Mouse (Mus musculus) heart, embryonic 16.5 days (tissue): ENCODE measurements around the gene Carmil1. TPM values are rescaled to one million over a fixed set of nuclear protein-coding genes. Genes with fewer than 3 reads are reported as not detected.
A peak's percentile ranks its signal among the peaks of the same experiment; 100 is the strongest.

ENCODE experiments used
- ATAC-seq: fragments of 200-750 bp; cut with Nextera tagmentation; replicated peaks from 2 replicates; pipeline ENCODE4 v1.8.0; 2017; ENCODE audit warnings: moderate number of reproducible peaks; ENCODE audit not compliant: insufficient read depth, low FRiP score; ENCODE audit errors: extremely low read depth
- H3K27ac ChIP-seq: fragments of 300-500 bp; sonication (generic); 2 replicates; pipeline ENCODE4 v1.5.1; 2014; ENCODE audit warnings: mild to moderate bottlenecking, low read length, control low read depth, moderate library complexity
- H3K27me3 ChIP-seq: fragments of 300-500 bp; sonication (generic); 2 replicates; pipeline ENCODE4 v1.6.1; 2014; ENCODE audit warnings: low read length, mixed read lengths; ENCODE audit not compliant: control insufficient read depth, insufficient read depth
- H3K36me3 ChIP-seq: fragments of 300-500 bp; sonication (generic); 2 replicates; pipeline ENCODE4 v1.6.1; 2014; ENCODE audit not compliant: control insufficient read depth, insufficient read depth
- H3K4me1 ChIP-seq: fragments of 300-500 bp; sonication (generic); 2 replicates; pipeline ENCODE4 v1.6.1; 2014; ENCODE audit warnings: low read length, mixed read lengths; ENCODE audit not compliant: control insufficient read depth, insufficient read depth
- H3K4me2 ChIP-seq: fragments of 300-500 bp; sonication (generic); 2 replicates; pipeline ENCODE4 v1.6.1; 2014; ENCODE audit warnings: low read depth, mild to moderate bottlenecking, control low read depth, low read length
- H3K4me3 ChIP-seq: fragments of 300-500 bp; sonication (generic); 2 replicates; pipeline ENCODE4 v1.5.1; 2014; ENCODE audit warnings: mild to moderate bottlenecking, control low read depth, low read length
- H3K9ac ChIP-seq: fragments of 300-500 bp; sonication (generic); 2 replicates; pipeline ENCODE4 v1.6.1; 2014; ENCODE audit warnings: low read length, control low read depth
- H3K9me3 ChIP-seq: fragments of 300-500 bp; sonication (generic); replicated peaks from 2 replicates; pipeline ENCODE4 v1.6.1; 2016; ENCODE audit warnings: low read length; ENCODE audit not compliant: control insufficient read depth
- WGBS: fragments of 180-500 bp; shearing (Covaris S2); extraction: QIAGEN DNeasy Blood & Tissue Kit; methylation state at CpG from one replicate; pipeline ENCODE4 v1.1.7; 2014; 5-methylcytosine and 5-hydroxymethylcytosine counted together
- polyA plus RNA-seq: library from polyadenylated mRNA; unstranded; fragments of >200 nt; fragmentation: Nextera tagmentation; extraction: Ambion mirVana; gene quantifications from 2 replicates; pipeline ENCODE4 v1.2.1, GENCODE M21; 2015

Carmil1 gene
- polyA plus RNA-seq, 1 experiment from 2014 or later: 8.4 TPM

- H3K4me2 ChIP-seq: 0 out of 2 replicates have a peak overlapping the region, but pooled peaks have one; percentile 18
- H3K27ac ChIP-seq: no peak overlapping the region
- no peak overlapping the region for H3K4me3 ChIP-seq
- WGBS: 55% methylated on average over 21 of the region's 21 CpGs
- H3K9ac ChIP-seq: no peak overlapping the region
- ATAC-seq: no peak
- H3K4me1 ChIP-seq: no peaks in the 10 kb centered on the region
- no peaks in the 10 kb centered on the region for H3K9me3 ChIP-seq
- peaks cover 43% of the 10 kb centered on the region for H3K27me3 ChIP-seq
- H3K36me3 ChIP-seq: no peaks in the 10 kb centered on the region
Measured at GRCm38 (mm10) chr13:24135282-24136230, 145.0 kb downstream of the Carmil1 start.

GRCm38 (mm10) chr13:24132866-24133265, 147.7 kb downstream of the Carmil1 start:
- H3K4me1 ChIP-seq: no peaks in the 10 kb centered on the region
- no peaks in the 10 kb centered on the region for H3K9me3 ChIP-seq
- WGBS: 83% methylated on average over 3 of the region's 3 CpGs
- no peak overlapping the region for H3K27ac ChIP-seq
- no peak overlapping the region for H3K4me2 ChIP-seq
- no peak overlapping the region for H3K9ac ChIP-seq
- no peaks in the 10 kb centered on the region for H3K36me3 ChIP-seq
- peaks cover 25% of the 10 kb centered on the region for H3K27me3 ChIP-seq
- no peak overlapping the region for H3K4me3 ChIP-seq
- no peak for ATAC-seq

- no peak overlapping the region for H3K4me2 ChIP-seq
- H3K4me1 ChIP-seq: no peaks in the 10 kb centered on the region
- no peak for ATAC-seq
- no peak overlapping the region for H3K27ac ChIP-seq
- 75% methylated on average over 5 of the region's 5 CpGs for WGBS
- peaks cover 16% of the 10 kb centered on the region for H3K27me3 ChIP-seq
- H3K4me3 ChIP-seq: no peak overlapping the region
- H3K36me3 ChIP-seq: no peaks in the 10 kb centered on the region
- no peaks in the 10 kb centered on the region for H3K9me3 ChIP-seq
- H3K9ac ChIP-seq: no peak overlapping the region
Measured at GRCm38 (mm10) chr13:24131319-24131718, 149.3 kb downstream of the Carmil1 start.

GRCm38 (mm10) chr13:24130741-24131140, 149.9 kb downstream of the Carmil1 start:
- Histone ChIP-seq H3K9ac (no peak overlapping the region), H3K27me3 (peaks cover 11% of the 10 kb centered on the region), H3K4me3 (no peak overlapping the region), H3K4me2 (no peak overlapping the region), H3K9me3 (no peaks in the 10 kb centered on the region), H3K4me1 (no peaks in the 10 kb centered on the region), H3K36me3 (no peaks in the 10 kb centered on the region), H3K27ac (no peak overlapping the region)
- WGBS: 92% methylated on average over 2 of the region's 2 CpGs
- ATAC-seq: no peak

- Histone ChIP-seq H3K27me3 (peaks cover 11% of the 10 kb centered on the region), H3K4me1 (no peaks in the 10 kb centered on the region), H3K36me3 (no peaks in the 10 kb centered on the region), H3K4me2 (no peak overlapping the region), H3K27ac (no peak overlapping the region), H3K9ac (no peak overlapping the region), H3K4me3 (no peak overlapping the region), H3K9me3 (no peaks in the 10 kb centered on the region)
- ATAC-seq: no peak
- 94% methylated on average over 1 of the region's 1 CpGs for WGBS
Measured at GRCm38 (mm10) chr13:24128731-24129130, 151.9 kb downstream of the Carmil1 start.

GRCm38 (mm10) chr13:24125865-24126264, 154.7 kb downstream of the Carmil1 start:
- H3K27ac ChIP-seq: no peak overlapping the region
- H3K27me3 ChIP-seq: no peaks in the 10 kb centered on the region
- no peak overlapping the region for H3K4me2 ChIP-seq
- no peak overlapping the region for H3K4me3 ChIP-seq
- 56% methylated on average over 6 of the region's 6 CpGs for WGBS
- no peak overlapping the region for H3K9ac ChIP-seq
- no peaks in the 10 kb centered on the region for H3K36me3 ChIP-seq
- no peak for ATAC-seq
- no peaks in the 10 kb centered on the region for H3K4me1 ChIP-seq
- no peaks in the 10 kb centered on the region for H3K9me3 ChIP-seq

- Histone ChIP-seq H3K4me2 (no peak overlapping the region), H3K9ac (no peak overlapping the region), H3K4me1 (no peaks in the 10 kb centered on the region), H3K9me3 (no peaks in the 10 kb centered on the region), H3K36me3 (no peaks in the 10 kb centered on the region), H3K4me3 (no peak overlapping the region), H3K27ac (no peak overlapping the region), H3K27me3 (peaks cover 4% of the 10 kb centered on the region)
- ATAC-seq: no peak
- WGBS: 70% methylated on average over 7 of the region's 7 CpGs
Measured at GRCm38 (mm10) chr13:24117181-24117812, 163.3 kb downstream of the Carmil1 start.

- H3K9ac ChIP-seq: no peak overlapping the region
- H3K9me3 ChIP-seq: no peaks in the 10 kb centered on the region
- peaks cover 17% of the 10 kb centered on the region for H3K27me3 ChIP-seq
- WGBS: 61% methylated on average over 9 of the region's 9 CpGs
- H3K36me3 ChIP-seq: no peaks in the 10 kb centered on the region
- no peak overlapping the region for H3K4me2 ChIP-seq
- H3K27ac ChIP-seq: no peak overlapping the region
- H3K4me1 ChIP-seq: no peaks in the 10 kb centered on the region
- no peak overlapping the region for H3K4me3 ChIP-seq
- no peak for ATAC-seq
Measured at GRCm38 (mm10) chr13:24112689-24113348, 167.8 kb downstream of the Carmil1 start.

- Histone ChIP-seq H3K4me2 (no peak overlapping the region), H3K27ac (no peak overlapping the region), H3K9ac (no peak overlapping the region), H3K4me1 (no peaks in the 10 kb centered on the region), H3K27me3 (peaks cover 17% of the 10 kb centered on the region), H3K9me3 (no peaks in the 10 kb centered on the region), H3K4me3 (no peak overlapping the region), H3K36me3 (no peaks in the 10 kb centered on the region)
- ATAC-seq: no peak
- WGBS: 82% methylated on average over 7 of the region's 7 CpGs
Measured at GRCm38 (mm10) chr13:24110329-24110728, 170.3 kb downstream of the Carmil1 start.
